Mouse (Mus musculus) embryonic facial prominence, embryonic 15.5 days (tissue): ENCODE data around the gene Dusp1. TPM values are rescaled to one million over a fixed set of nuclear protein-coding genes. Genes with fewer than 3 reads are reported as not detected.

ENCODE experiments used
- ATAC-seq: fragments of 200-750 bp; cut with Nextera tagmentation; 2 replicates; pipeline ENCODE4 v1.8.0; 2017; ENCODE audit warnings: low read depth, moderate TSS enrichment; ENCODE audit not compliant: insufficient number of reproducible peaks, low FRiP score, low TSS enrichment
- H3K27ac ChIP-seq: fragments of 300-500 bp; sonication (generic); replicated peaks from 2 replicates; pipeline ENCODE4 v1.5.1; 2015; ENCODE audit warnings: mild to moderate bottlenecking, inconsistent platforms
- H3K27me3 ChIP-seq: fragments of 300-500 bp; sonication (generic); 2 replicates; pipeline ENCODE4 v1.6.1; 2015; ENCODE audit warnings: inconsistent platforms
- H3K36me3 ChIP-seq: fragments of 300-500 bp; sonication (generic); 2 replicates; pipeline ENCODE4 v1.6.1; 2015; ENCODE audit warnings: mild to moderate bottlenecking, inconsistent platforms
- H3K4me1 ChIP-seq: fragments of 300-500 bp; sonication (generic); 2 replicates; pipeline ENCODE4 v1.6.1; 2015; ENCODE audit warnings: inconsistent platforms
- H3K4me2 ChIP-seq: fragments of 300-500 bp; sonication (generic); replicated peaks from 2 replicates; pipeline ENCODE4 v1.6.1; 2015; ENCODE audit warnings: mild to moderate bottlenecking, inconsistent platforms
- H3K4me3 ChIP-seq: fragments of 300-500 bp; sonication (generic); replicated peaks from 2 replicates; pipeline ENCODE4 v1.5.1; 2015; ENCODE audit warnings: mild to moderate bottlenecking, inconsistent platforms
- H3K9ac ChIP-seq: fragments of 300-500 bp; sonication (generic); 2 replicates; pipeline ENCODE4 v1.6.1; 2015; ENCODE audit warnings: inconsistent platforms
- H3K9me3 ChIP-seq: fragments of 300-500 bp; sonication (generic); replicated peaks from 2 replicates; pipeline ENCODE4 v1.6.1; 2016; ENCODE audit warnings: inconsistent platforms
- WGBS: fragments of 180-500 bp; shearing (Covaris S2); methylation state at CpG from one replicate; pipeline ENCODE4 v1.1.7; 2015; 5-methylcytosine and 5-hydroxymethylcytosine counted together
- polyA plus RNA-seq: library from polyadenylated mRNA; unstranded; fragments of >200 nt; fragmentation: Nextera tagmentation; extraction: Ambion mirVana; gene quantifications from 2 replicates; pipeline ENCODE4 v1.2.1, GENCODE M21; 2015

Dusp1 gene
- polyA plus RNA-seq, 1 experiment from 2014 or later = 33.3 TPM

GRCm38 (mm10) chr17:26574701-26575100, 12.8 kb upstream of the Dusp1 start:
- Histone ChIP-seq H3K9ac (no peak overlapping the region), H3K27me3 (no peaks in the 10 kb centered on the region), H3K4me2 (no peak overlapping the region), H3K9me3 (no peaks in the 10 kb centered on the region), H3K27ac (no peak overlapping the region), H3K4me3 (no peak overlapping the region), H3K4me1 (peaks cover 29% of the 10 kb centered on the region), H3K36me3 (peaks cover 20% of the 10 kb centered on the region; the same call in 1 of the 2 replicates)
- no peak for ATAC-seq
- 83% methylated on average over 5 of the region's 5 CpGs for WGBS

- Histone ChIP-seq H3K9me3 (no peaks in the 10 kb centered on the region), H3K9ac (no peak overlapping the region), H3K4me3 (no peak overlapping the region), H3K4me2 (no peak overlapping the region), H3K4me1 (peaks cover 29% of the 10 kb centered on the region), H3K27ac (no peak overlapping the region), H3K27me3 (no peaks in the 10 kb centered on the region), H3K36me3 (peaks cover 26% of the 10 kb centered on the region; the same call in 1 of the 2 replicates)
- no peak for ATAC-seq
- WGBS = 89% methylated on average over 11 of the region's 11 CpGs
These were observed 12.2 kb upstream of the Dusp1 start for GRCm38 (mm10) chr17:26574118-26574517.

- Histone ChIP-seq H3K9me3 (no peaks in the 10 kb centered on the region), H3K4me3 (no peak overlapping the region), H3K9ac (no peak overlapping the region), H3K4me2 (no peak overlapping the region), H3K27ac (no peak overlapping the region), H3K36me3 (peaks cover 32% of the 10 kb centered on the region), H3K4me1 (peaks cover 28% of the 10 kb centered on the region), H3K27me3 (no peaks in the 10 kb centered on the region)
- WGBS = 87% methylated on average over 11 of the region's 11 CpGs
- ATAC-seq = no peak
These were observed 10.3 kb upstream of the Dusp1 start for GRCm38 (mm10) chr17:26572265-26572664.

GRCm38 (mm10) chr17:26571377-26571776, 9.4 kb upstream of the Dusp1 start:
- Histone ChIP-seq H3K4me1 (peaks cover 19% of the 10 kb centered on the region), H3K4me2 (no peak overlapping the region), H3K9me3 (no peaks in the 10 kb centered on the region), H3K9ac (no peak overlapping the region), H3K27ac (no peak overlapping the region), H3K36me3 (peaks cover 36% of the 10 kb centered on the region), H3K27me3 (no peaks in the 10 kb centered on the region), H3K4me3 (no peak overlapping the region)
- WGBS = 79% methylated on average over 3 of the region's 3 CpGs
- ATAC-seq = no peak

GRCm38 (mm10) chr17:26570651-26571118, 8.8 kb upstream of the Dusp1 start:
- WGBS = 85% methylated on average over 11 of the region's 11 CpGs
- no peaks in the 10 kb centered on the region for H3K27me3 ChIP-seq
- no peak overlapping the region for H3K9ac ChIP-seq
- no peaks in the 10 kb centered on the region for H3K9me3 ChIP-seq
- H3K4me3 ChIP-seq = no peak overlapping the region
- H3K4me2 ChIP-seq = no peak overlapping the region
- no peak for ATAC-seq
- H3K4me1 ChIP-seq = peaks cover 14% of the 10 kb centered on the region
- peaks cover 34% of the 10 kb centered on the region for H3K36me3 ChIP-seq
- no peak overlapping the region for H3K27ac ChIP-seq

GRCm38 (mm10) chr17:26569594-26570350, 7.8 kb upstream of the Dusp1 start:
- H3K36me3 ChIP-seq = peaks cover 38% of the 10 kb centered on the region
- no peaks in the 10 kb centered on the region for H3K27me3 ChIP-seq
- no peak overlapping the region for H3K4me3 ChIP-seq
- H3K9me3 ChIP-seq = no peaks in the 10 kb centered on the region
- H3K27ac ChIP-seq = no peak overlapping the region
- no peak overlapping the region for H3K9ac ChIP-seq
- WGBS = 84% methylated on average over 4 of the region's 4 CpGs
- H3K4me2 ChIP-seq = no peak overlapping the region
- ATAC-seq = no peak
- H3K4me1 ChIP-seq = peaks cover 14% of the 10 kb centered on the region

GRCm38 (mm10) chr17:26567818-26568173, 5.9 kb upstream of the Dusp1 start:
- Histone ChIP-seq H3K27me3 (no peaks in the 10 kb centered on the region), H3K9ac (no peak overlapping the region), H3K9me3 (no peaks in the 10 kb centered on the region), H3K4me3 (no peak overlapping the region), H3K4me1 (peaks cover 15% of the 10 kb centered on the region), H3K27ac (no peak overlapping the region), H3K36me3 (peaks cover 47% of the 10 kb centered on the region), H3K4me2 (no peak overlapping the region)
- ATAC-seq = no peak
- 93% methylated on average over 4 of the region's 4 CpGs for WGBS

GRCm38 (mm10) chr17:26567142-26567817, 5.4 kb upstream of the Dusp1 start:
- Histone ChIP-seq H3K9ac (no peak overlapping the region), H3K4me3 (no peak overlapping the region), H3K9me3 (no peaks in the 10 kb centered on the region), H3K36me3 (peaks cover 47% of the 10 kb centered on the region), H3K27ac (no peak overlapping the region), H3K27me3 (no peaks in the 10 kb centered on the region), H3K4me2 (no peak overlapping the region), H3K4me1 (peaks cover 20% of the 10 kb centered on the region)
- ATAC-seq = no peak
- WGBS = 79% methylated on average over 8 of the region's 8 CpGs

GRCm38 (mm10) chr17:26564439-26564838, 2.5 kb upstream of the Dusp1 start:
- no peak overlapping the region for H3K9ac ChIP-seq
- 61% methylated on average over 9 of the region's 9 CpGs for WGBS
- H3K27me3 ChIP-seq = no peaks in the 10 kb centered on the region
- H3K36me3 ChIP-seq = peaks cover 41% of the 10 kb centered on the region
- no peak for ATAC-seq
- H3K4me3 ChIP-seq = no peak overlapping the region
- H3K9me3 ChIP-seq = no peaks in the 10 kb centered on the region
- H3K4me2 ChIP-seq = no peak overlapping the region
- H3K4me1 ChIP-seq = peaks cover 30% of the 10 kb centered on the region
- H3K27ac ChIP-seq = no peak overlapping the region

GRCm38 (mm10) chr17:26563476-26563875, 1.5 kb upstream of the Dusp1 start:
- no peak for ATAC-seq
- H3K9me3 ChIP-seq = no peaks in the 10 kb centered on the region
- H3K4me1 ChIP-seq = peaks cover 30% of the 10 kb centered on the region
- no peak overlapping the region for H3K4me3 ChIP-seq
- 88% methylated on average over 6 of the region's 6 CpGs for whole genome bisulfite sequencing
- H3K9ac ChIP-seq = no peak overlapping the region
- no peak overlapping the region for H3K27ac ChIP-seq
- H3K4me2 ChIP-seq = no peak overlapping the region
- no peaks in the 10 kb centered on the region for H3K27me3 ChIP-seq
- peaks cover 36% of the 10 kb centered on the region for H3K36me3 ChIP-seq

GRCm38 (mm10) chr17:26562292-26562691, 364 bp upstream of the Dusp1 start:
- WGBS = 66% methylated on average over 4 of the region's 4 CpGs
- Histone ChIP-seq H3K27ac (peak overlapping the region; percentile 74; the same call in 1 of the 2 replicates), H3K4me2 (peak overlapping the region; percentile 70), H3K36me3 (peaks cover 25% of the 10 kb centered on the region), H3K4me3 (peak overlapping the region; percentile 73), H3K9me3 (no peaks in the 10 kb centered on the region), H3K4me1 (peaks cover 30% of the 10 kb centered on the region), H3K9ac (no peak overlapping the region; the same call in 1 of the 2 replicates), H3K27me3 (no peaks in the 10 kb centered on the region)
- ATAC-seq = no peak
